Mouse (Mus musculus) monocyte, adult 2 months (primary cell): ENCODE measurements around the gene S100a6.
A peak's percentile ranks its signal among the peaks of the same experiment; 100 is the strongest.

Experiments used
- DNase-seq, 2 experiments: peaks; one replicate each; pipeline ENCODE4 v3.0.0; 2022; ENCODE audit warnings: low spot score in 2 of 2, low read depth in 1 of 2

The S100a6 gene

DNA sequence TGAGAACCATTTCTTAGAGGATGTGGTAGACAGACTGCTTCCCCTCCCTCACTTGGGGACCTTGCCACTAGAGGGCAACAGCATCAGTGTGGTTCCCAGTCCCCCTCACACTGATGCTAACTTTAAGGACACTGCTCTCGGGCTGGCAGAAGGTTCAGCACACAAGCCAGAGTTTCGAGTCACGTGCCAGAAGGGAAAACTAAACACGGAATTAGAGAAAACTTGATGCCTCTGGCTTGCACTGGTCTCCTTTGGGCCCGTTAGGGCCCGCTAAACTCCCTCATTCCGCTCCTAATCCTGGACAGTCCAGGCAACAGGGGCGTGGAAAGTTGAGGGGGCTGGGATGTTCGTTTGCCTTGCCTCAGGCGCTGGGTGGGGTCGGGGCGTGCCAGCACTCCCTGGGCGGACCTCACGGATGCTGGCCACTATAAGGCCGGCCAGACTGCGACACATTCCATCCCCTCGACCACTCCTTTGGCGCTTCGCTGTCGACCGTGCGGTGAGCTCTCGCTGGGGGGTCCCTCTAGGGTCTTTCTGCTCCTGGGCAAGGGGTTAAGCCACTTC, at the start of gene S100a6:
Gene S100a6 (plus strand): TSS at position 155 of the 564 bp plus-strand sequence.
- peak in 1 of 2 experiments; percentile 50 for DNase-seq

- no peak for DNase-seq
Measured at GRCm38 (mm10) chr3:90574691-90575090, 38.0 kb upstream of the S100a6 start.

GRCm38 (mm10) chr3:90575320-90575719, 37.4 kb upstream of the S100a6 start:
- no peak for DNase-seq

- DNase-seq: no peak
Measured at GRCm38 (mm10) chr3:90576351-90577001, 36.2 kb upstream of the S100a6 start.

DNA sequence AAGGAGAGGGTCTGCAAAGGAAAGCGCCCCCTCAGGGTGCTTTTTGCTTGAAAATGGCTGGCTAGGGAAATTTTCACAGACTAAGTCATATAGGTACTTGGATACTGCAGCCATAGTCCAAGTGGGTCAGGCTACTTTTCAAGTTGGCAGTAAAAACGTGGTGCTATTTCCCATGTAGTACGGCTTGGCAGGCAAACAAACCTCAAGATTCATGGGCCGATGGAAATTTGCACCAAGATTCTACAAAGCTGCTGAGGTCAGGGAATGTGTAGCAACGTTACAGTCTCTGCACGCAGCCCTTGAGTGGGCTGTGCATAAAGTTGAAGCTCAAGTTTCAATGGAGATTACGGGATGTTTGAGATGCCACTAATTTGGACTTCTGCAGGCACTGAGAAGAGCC, 33.2 kb upstream of the S100a6 start:
- no peak for DNase-seq

- no peak for DNase-seq
Measured at GRCm38 (mm10) chr3:90581141-90581540, 31.5 kb upstream of the S100a6 start.

GRCm38 (mm10) chr3:90582156-90582555, 30.5 kb upstream of the S100a6 start:
- no peak for DNase-seq

DNA sequence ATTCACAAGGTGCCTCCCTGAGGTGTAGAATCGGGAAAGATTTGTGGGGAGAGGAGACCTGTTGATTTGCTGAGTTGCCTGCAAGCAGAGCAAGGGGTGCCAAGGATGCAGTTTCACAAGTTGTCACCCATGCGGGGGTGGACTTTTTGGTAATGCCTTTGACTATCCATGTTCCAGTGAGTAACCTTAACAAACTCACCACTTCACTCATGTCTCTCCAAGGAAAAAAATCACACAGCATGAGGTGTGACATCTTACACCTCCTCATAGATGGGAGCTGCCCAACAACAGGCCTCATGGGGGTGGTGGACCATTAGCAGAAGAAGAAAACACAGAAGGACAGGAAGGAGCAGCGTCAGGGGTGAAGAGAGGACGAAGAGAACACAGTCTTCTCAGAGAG, 30.1 kb upstream of the S100a6 start:
- no peak for DNase-seq

- DNase-seq: no peak
Measured at GRCm38 (mm10) chr3:90583893-90584292, 28.8 kb upstream of the S100a6 start.

GRCm38 (mm10) chr3:90585595-90585994, 27.1 kb upstream of the S100a6 start:
- peak; percentile 44 to 56 for DNase-seq

DNA sequence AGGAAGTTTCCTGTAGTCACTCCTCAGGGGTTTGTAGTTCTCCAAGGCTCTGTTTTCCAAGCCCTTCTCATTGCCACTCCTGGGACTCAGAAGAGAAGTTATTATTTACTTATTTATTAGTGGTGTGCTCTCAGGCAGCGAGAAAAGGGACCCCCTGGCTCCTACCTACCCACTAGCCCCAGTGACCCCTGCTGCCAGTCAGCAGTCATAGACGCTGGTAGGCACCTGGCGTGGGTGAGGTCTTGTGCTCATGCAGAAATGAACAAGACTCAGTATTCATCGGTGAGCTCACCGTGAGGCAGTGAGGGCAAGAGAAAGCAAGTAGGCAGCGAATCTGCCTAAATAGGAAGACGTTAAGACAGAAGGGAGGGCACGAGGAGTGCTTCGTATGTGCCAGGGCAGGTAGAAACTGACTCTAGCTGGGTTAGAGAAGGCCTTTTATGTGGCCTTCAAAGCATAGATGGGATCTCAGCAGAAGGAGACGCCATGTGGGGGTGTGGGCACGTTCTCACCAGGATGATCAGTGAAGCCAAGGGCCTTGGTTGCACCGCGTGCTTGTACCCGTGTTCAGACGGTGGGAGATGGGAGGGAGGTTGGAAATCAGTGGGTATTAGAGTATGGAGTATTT, 26.6 kb upstream of the S100a6 start:
- no peak for DNase-seq

GRCm38 (mm10) chr3:90586906-90587305, 25.8 kb upstream of the S100a6 start:
- peak; percentile 75 to 92 for DNase-seq

DNA sequence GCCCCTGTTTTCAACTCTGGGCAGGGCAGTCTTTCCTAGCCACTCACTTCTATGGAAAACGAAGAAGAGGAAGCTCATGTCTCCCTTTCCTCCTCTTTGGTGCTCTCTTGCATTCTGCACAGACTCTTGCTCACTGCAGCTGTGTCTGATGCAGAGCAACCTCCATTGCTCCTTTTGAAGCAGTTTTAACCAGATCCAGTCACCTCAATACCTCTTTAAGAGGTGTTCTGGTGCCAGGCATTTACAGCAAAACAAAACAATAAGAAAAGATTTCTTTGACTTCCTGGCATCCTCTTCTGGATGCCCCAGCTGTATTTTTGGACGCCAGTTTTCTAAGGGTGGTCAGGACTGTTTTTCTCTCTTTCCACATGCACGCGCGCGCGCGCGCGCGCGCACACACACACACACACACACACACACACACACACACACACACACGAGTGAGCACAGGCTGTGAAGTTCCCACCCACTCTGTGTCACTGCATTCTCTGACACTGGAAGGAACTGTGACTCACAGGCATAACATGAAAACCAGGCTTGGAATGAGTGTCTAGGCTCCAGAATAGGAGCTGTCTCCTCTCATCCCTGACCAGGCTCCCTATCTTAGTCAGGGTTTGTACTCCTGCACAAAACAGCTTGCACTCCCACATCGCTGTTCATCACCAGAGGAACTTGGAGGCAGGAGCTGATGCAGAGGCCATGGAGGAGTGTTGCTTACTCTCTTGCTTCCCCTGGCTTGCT, 25.2 kb upstream of the S100a6 start:
- no peak for DNase-seq

GRCm38 (mm10) chr3:90589390-90589789, 23.3 kb upstream of the S100a6 start:
- no peak for DNase-seq

- no peak for DNase-seq
Measured at GRCm38 (mm10) chr3:90589947-90590346, 22.7 kb upstream of the S100a6 start, which contains the start of gene S100a2. Gene S100a2, plus strand, starts transcription at chr3:90590247.

DNA sequence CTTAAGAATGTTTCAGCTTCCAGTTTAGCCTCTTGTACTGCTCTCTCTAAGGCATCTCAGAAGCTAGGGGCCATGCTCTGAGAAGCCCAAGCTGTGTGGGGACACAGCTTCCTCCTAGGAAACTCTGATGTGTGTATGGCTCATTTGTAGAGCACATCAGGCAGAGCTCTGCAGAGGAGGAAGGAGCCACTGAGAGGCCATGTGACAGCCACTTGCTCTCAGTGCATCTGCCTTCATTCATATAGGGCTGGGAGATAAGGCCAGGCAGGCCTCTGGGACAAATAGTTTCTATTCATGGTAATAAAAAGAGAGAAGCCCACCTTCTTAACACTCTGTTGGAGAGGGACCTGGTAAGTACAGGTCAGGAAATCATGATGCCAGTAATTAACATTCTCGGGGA, 18.2 kb upstream of the S100a6 start:
- DNase-seq: no peak

DNA sequence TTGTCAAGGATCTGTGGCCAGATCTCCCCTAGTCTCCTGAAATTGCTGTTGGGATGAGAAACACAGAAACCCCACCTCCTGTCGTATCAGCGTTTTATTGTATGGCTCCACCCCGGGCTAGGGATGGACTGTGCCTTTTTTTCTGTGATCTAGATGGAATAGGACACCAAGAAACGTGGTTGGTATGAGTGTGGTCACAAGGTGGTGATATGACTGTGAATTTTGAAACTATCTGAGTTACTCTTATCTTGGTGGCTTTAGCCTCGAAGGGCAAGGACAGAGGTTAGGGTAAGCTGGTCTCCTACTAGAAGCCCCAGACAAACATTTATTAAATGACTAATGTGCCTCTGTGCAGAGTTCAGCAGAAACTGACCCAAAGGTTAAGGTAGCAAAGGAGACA, 17.1 kb upstream of the S100a6 start:
- DNase-seq: no peak

DNA sequence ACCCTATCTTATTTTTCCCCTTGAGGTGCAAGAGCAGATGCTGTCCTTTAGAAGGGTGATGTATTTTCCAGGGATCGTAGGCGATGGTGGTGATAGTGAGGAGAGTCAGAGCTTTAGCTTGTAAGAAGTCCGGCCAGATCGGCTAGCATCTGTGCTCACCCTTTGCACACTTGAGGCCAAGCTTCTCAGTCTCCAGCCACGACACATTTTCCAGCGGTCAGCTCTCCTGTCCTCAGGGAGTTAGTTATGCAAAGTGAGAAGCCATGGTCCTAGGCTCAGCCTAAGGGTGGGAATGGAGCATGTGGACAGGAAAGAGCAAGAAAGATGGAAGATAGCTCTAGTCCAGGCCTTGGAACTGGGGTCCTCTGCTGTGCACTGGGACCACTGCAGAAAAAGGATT, 15.9 kb upstream of the S100a6 start:
- no peak for DNase-seq

- no peak for DNase-seq
Measured at GRCm38 (mm10) chr3:90597736-90598135, 14.9 kb upstream of the S100a6 start.

- DNase-seq: no peak
Measured at GRCm38 (mm10) chr3:90598212-90598611, 14.5 kb upstream of the S100a6 start.

DNA sequence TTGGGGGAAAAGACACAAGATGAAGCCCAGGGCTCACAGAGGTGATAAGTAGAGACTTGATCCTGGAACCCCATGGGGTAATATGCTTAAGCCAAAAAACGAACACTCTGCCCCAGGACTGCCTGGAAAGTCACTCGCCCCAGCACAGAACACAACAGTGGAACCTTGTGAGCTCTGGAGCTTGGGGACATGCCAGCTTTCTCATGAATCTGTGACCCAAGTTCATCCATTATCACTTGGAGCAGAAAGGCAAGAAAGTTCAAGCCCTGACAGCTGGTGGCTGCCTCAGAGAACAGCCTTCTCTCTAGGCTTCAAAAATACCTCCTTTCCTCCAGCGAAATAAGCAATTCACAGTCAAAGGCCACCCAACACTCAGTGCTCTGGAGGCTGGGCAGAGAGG, 13.3 kb upstream of the S100a6 start:
- DNase-seq: no peak

DNA sequence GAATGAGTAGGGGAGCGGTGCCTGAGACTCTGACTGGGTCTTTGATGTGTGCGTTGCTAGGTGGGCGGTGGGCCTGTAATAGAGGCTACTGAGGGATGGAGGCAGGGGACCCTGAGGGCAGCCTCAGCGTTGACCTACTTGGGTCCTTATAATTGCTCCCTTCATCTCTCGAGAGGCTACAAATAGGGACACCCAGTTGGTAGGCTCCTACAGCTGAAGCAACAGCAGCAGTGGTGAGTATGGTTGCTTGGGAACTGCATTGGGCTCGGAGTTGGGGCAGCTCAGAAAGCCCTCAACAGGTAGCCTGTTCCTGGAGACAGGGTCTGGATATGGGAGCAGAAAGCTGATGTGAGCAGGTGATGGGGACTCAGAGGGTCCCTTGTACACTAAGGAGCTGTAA, 12.6 kb upstream of the S100a6 start:
- DNase-seq: no peak
